Mouse (Mus musculus) intestine, postnatal 0 days (tissue): ENCODE results near the gene Sgip1. TPM values are rescaled to one million over a fixed set of nuclear protein-coding genes. Genes with fewer than 3 reads are reported as not detected.

ENCODE experiments used
- ATAC-seq: fragments of 200-750 bp; cut with Nextera tagmentation; 2 replicates; pipeline ENCODE4 v1.8.0; 2017; ENCODE audit warnings: mild to moderate bottlenecking, moderate TSS enrichment, moderate library complexity
- H3K27ac ChIP-seq: fragments of 300-500 bp; sonication (generic); 2 replicates; pipeline ENCODE4 v1.5.1; 2014; ENCODE audit warnings: mild to moderate bottlenecking, low read depth, low read length, moderate library complexity
- H3K27me3 ChIP-seq: fragments of 300-500 bp; sonication (generic); replicated peaks from 2 replicates; pipeline ENCODE4 v1.6.1; 2014; ENCODE audit warnings: low read length, mixed read lengths; ENCODE audit not compliant: control insufficient read depth, insufficient read depth
- H3K36me3 ChIP-seq: fragments of 300-500 bp; sonication (generic); 2 replicates; pipeline ENCODE4 v1.6.1; 2014; ENCODE audit warnings: mild to moderate bottlenecking, moderate library complexity; ENCODE audit not compliant: control insufficient read depth, insufficient read depth
- H3K4me1 ChIP-seq: fragments of 300-500 bp; sonication (generic); replicated peaks from 2 replicates; pipeline ENCODE4 v1.6.1; 2014; ENCODE audit warnings: antibody characterized with exemption, low read length, mixed read lengths; ENCODE audit not compliant: control insufficient read depth, insufficient read depth
- H3K4me2 ChIP-seq: fragments of 300-500 bp; sonication (generic); replicated peaks from 2 replicates; pipeline ENCODE4 v1.6.1; 2014; ENCODE audit warnings: low read depth, mild to moderate bottlenecking, moderate library complexity
- H3K4me3 ChIP-seq: fragments of 300-500 bp; sonication (generic); 2 replicates; pipeline ENCODE4 v1.5.1; 2014; ENCODE audit warnings: low read depth, low read length
- H3K9ac ChIP-seq: fragments of 300-500 bp; sonication (generic); 2 replicates; pipeline ENCODE4 v1.6.1; 2014; ENCODE audit warnings: mild to moderate bottlenecking, low read depth, low read length
- H3K9me3 ChIP-seq: fragments of 300-500 bp; sonication (generic); 2 replicates; pipeline ENCODE4 v1.6.1; 2016; ENCODE audit warnings: mixed run types; ENCODE audit not compliant: control insufficient read depth
- CTCF ChIP-seq: sonication (generic); IDR thresholded peaks from 2 replicates; pipeline ENCODE4 v1.5.1; 2016; ENCODE audit warnings: low read depth, mild to moderate bottlenecking, control low read depth, antibody characterized with exemption, moderate library complexity
- WGBS: fragments of 180-500 bp; shearing (Covaris S2); extraction: QIAGEN DNeasy Blood & Tissue Kit; methylation state at CpG from one replicate; pipeline ENCODE4 v1.1.7; 2014; 5-methylcytosine and 5-hydroxymethylcytosine counted together
- polyA plus RNA-seq: library from polyadenylated mRNA; unstranded; fragments of >200 nt; fragmentation: Nextera tagmentation; extraction: Ambion mirVana; gene quantifications from 2 replicates; pipeline ENCODE4 v1.2.1, GENCODE M21; 2015

The Sgip1 gene
- polyA plus RNA-seq, 1 experiment from 2014 or later = 6.1 TPM

- no peak for TF ChIP-seq CTCF
- H3K9ac ChIP-seq = no peak overlapping the region
These were observed 110.1 kb downstream of the Sgip1 start for GRCm38 (mm10) chr4:102851161-102851560.

DNA sequence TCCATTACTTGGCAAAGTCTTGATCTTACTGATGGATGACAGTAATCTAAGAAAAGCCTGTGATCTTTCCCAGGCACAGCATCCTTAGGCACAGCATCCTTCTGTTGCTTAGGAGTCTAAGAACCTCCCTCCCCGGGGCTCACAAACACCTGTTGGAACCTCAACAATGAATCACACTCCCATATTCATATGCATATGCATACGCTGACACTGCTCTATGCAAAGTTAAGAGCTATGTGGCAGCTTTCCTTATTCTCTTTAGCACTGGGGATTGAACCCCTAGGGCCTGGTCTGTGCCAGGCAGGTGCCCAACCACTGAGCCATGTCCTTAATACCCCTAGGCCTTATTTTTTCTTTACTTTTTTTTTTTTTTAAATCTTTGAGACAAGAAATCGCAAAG is 111.2 kb downstream of the Sgip1 start:
- ATAC-seq = no peak
- Histone ChIP-seq H3K4me3 (no peak overlapping the region), H3K9me3 (no peaks in the 10 kb centered on the region), H3K27ac (no peak overlapping the region), H3K36me3 (no peaks in the 10 kb centered on the region), H3K9ac (no peak overlapping the region), H3K4me2 (no peak overlapping the region), H3K27me3 (no peaks in the 10 kb centered on the region), H3K4me1 (no peaks in the 10 kb centered on the region)
- WGBS = 83% methylated on average over 3 of the region's 3 CpGs
- no peak for TF ChIP-seq CTCF

More at GRCm38 (mm10) chr4:102851161-102851560, 110.1 kb downstream of the Sgip1 start:
- Histone ChIP-seq H3K4me2 (no peak overlapping the region), H3K4me3 (no peak overlapping the region), H3K27me3 (no peaks in the 10 kb centered on the region), H3K4me1 (no peaks in the 10 kb centered on the region), H3K36me3 (no peaks in the 10 kb centered on the region), H3K9me3 (no peaks in the 10 kb centered on the region), H3K27ac (no peak overlapping the region)
- ATAC-seq = no peak
- 58% methylated on average over 1 of the region's 1 CpGs for WGBS

DNA sequence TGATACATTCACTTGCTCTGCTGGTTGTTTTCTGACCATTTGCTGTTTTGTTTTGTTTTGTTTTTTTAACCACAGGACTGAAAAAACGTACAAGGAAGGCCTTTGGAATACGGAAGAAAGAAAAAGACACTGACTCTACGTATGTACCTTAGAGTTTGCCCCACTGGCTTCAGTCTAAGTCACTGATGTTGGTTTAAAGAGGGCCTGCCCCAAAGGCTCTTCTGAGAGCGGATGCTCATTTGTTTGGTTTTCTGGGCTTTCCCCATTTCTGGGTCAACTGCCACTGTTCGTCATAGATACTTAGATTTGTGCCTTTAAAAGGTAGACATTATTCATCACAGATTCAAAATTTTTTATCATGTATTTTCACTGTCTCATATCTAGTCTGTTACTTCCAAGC is 111.7 kb downstream of the Sgip1 start:
- WGBS = 82% methylated on average over 5 of the region's 5 CpGs
- ATAC-seq = no peak
- H3K9ac ChIP-seq = no peak overlapping the region
- H3K27me3 ChIP-seq = no peaks in the 10 kb centered on the region
- no peak overlapping the region for H3K27ac ChIP-seq
- no peak for TF ChIP-seq CTCF
- H3K4me2 ChIP-seq = no peak overlapping the region
- H3K36me3 ChIP-seq = no peaks in the 10 kb centered on the region
- no peaks in the 10 kb centered on the region for H3K9me3 ChIP-seq
- H3K4me3 ChIP-seq = no peak overlapping the region
- H3K4me1 ChIP-seq = no peaks in the 10 kb centered on the region

DNA sequence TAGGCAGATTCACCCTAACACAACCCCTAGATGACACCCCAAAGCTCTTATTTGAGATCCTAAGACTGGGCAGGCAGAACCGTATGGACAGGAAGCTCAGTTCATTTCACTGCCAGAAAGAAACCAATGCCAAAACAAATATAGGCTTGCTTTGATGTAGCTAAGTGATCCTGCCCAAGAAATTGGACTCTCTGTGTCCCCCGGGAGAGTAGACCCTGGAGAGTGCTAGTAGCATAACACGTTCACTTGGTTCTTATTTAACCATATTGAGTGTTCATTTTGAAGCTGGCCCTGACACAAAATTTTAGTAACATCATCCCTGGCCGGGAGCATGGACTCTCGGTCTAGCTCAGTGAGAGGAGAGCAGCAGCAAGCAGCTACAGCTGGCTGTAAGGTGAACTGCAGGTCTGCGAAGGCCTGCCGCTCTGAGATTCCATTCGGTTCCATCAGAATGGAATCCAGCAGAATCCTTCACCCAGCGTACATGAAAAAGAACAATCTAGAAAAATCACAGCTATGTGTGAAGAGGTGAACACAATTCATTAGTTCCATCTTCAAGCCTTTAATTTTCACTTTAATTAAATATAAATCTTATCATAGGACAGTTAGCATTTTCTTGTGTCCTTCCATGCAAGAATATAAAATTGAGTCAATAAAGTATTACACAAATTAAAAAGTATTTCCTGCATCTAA is 112.4 kb downstream of the Sgip1 start:
- no peak for TF ChIP-seq CTCF
- ATAC-seq = no peak

GRCm38 (mm10) chr4:102854928-102855892 is 114.1 kb downstream of the Sgip1 start:
- no peak for ATAC-seq

More for the DNA sequence above, 112.4 kb downstream of the Sgip1 start:
- no peaks in the 10 kb centered on the region for H3K36me3 ChIP-seq
- H3K27me3 ChIP-seq = no peaks in the 10 kb centered on the region
- H3K4me1 ChIP-seq = no peaks in the 10 kb centered on the region
- H3K27ac ChIP-seq = no peak overlapping the region
- H3K9ac ChIP-seq = no peak overlapping the region
- H3K9me3 ChIP-seq = no peaks in the 10 kb centered on the region
- H3K4me3 ChIP-seq = no peak overlapping the region
- H3K4me2 ChIP-seq = no peak overlapping the region
- 78% methylated on average over 9 of the region's 9 CpGs for WGBS

DNA sequence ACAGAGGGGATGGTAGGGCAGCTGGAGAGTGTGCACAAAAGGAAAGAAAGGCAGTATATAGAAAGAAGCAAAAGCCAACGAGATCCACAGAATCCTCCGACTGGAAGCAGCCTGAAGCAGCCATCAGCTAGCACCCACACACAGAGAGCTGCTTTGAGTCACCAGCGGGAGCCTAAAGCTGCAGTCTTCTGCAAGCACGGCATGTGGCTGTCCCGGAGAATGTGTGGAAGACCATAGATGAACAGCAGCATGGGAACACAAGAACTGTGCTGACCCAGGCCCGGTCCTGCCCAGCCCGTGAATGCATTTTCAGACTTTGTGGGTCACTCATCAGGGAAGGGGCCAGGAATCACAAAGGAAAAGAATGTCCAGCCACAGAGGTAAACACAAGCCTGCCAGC is 115.0 kb downstream of the Sgip1 start:
- no peaks in the 10 kb centered on the region for H3K4me1 ChIP-seq
- H3K4me2 ChIP-seq = no peak overlapping the region
- H3K27ac ChIP-seq = no peak overlapping the region
- WGBS = 56% methylated on average over 7 of the region's 7 CpGs
- no peak for ATAC-seq
- no peak for TF ChIP-seq CTCF
- H3K9ac ChIP-seq = no peak overlapping the region
- H3K4me3 ChIP-seq = no peak overlapping the region
- H3K36me3 ChIP-seq = no peaks in the 10 kb centered on the region
- no peaks in the 10 kb centered on the region for H3K27me3 ChIP-seq
- H3K9me3 ChIP-seq = no peaks in the 10 kb centered on the region

More at GRCm38 (mm10) chr4:102854928-102855892, 114.1 kb downstream of the Sgip1 start:
- H3K36me3 ChIP-seq = no peaks in the 10 kb centered on the region
- H3K9ac ChIP-seq = no peak overlapping the region
- H3K4me1 ChIP-seq = no peaks in the 10 kb centered on the region
- WGBS = 65% methylated on average over 10 of the region's 10 CpGs
- no peak overlapping the region for H3K4me3 ChIP-seq
- TF ChIP-seq CTCF = no peak
- no peaks in the 10 kb centered on the region for H3K9me3 ChIP-seq
- H3K27me3 ChIP-seq = no peaks in the 10 kb centered on the region
- no peak overlapping the region for H3K27ac ChIP-seq
- H3K4me2 ChIP-seq = no peak overlapping the region
